Mouse (Mus musculus) cortical plate, adult 2 months (tissue): ENCODE data around the gene Chchd1.

Experiments
- CTCF ChIP-seq: fragments of 200-500 bp; IDR thresholded peaks from 2 replicates; pipeline ENCODE4 v1.5.1; 2011; ENCODE audit warnings: mild to moderate bottlenecking, control low read depth, low read length; ENCODE audit not compliant: insufficient read depth; ENCODE audit errors: extremely low read depth
- POLR2A ChIP-seq: fragments of 200-500 bp; IDR thresholded peaks from 2 replicates; pipeline ENCODE4 v1.6.1; 2011; ENCODE audit warnings: mild to moderate bottlenecking, low read length, control low read depth; ENCODE audit not compliant: insufficient read depth; ENCODE audit errors: extremely low read depth

- TF ChIP-seq CTCF (no peak), POLR2A (no peak)
Measured at GRCm38 (mm10) chr14:20681742-20682141, 21.1 kb upstream of the Chchd1 start.
